Mouse (Mus musculus) thymus, adult 18-20 months (tissue): Measurements from ENCODE around the gene Kbtbd8.

ENCODE experiments used
- DNase-seq, 2 experiments: peaks; one replicate each; pipeline ENCODE4 v3.0.0; 2022; ENCODE audit warnings: mixed read lengths in 2 of 2

Kbtbd8 gene

GRCm38 (mm10) chr6:95116946-95117345 lies at the start of gene Kbtbd8:
Gene Kbtbd8, plus strand, starts transcription at chr6:95117240.
- peak; percentile 3 to 16 for DNase-seq

- no peak for DNase-seq
Observed at GRCm38 (mm10) chr6:95069753-95070152, 47.3 kb upstream of the Kbtbd8 start.

DNA sequence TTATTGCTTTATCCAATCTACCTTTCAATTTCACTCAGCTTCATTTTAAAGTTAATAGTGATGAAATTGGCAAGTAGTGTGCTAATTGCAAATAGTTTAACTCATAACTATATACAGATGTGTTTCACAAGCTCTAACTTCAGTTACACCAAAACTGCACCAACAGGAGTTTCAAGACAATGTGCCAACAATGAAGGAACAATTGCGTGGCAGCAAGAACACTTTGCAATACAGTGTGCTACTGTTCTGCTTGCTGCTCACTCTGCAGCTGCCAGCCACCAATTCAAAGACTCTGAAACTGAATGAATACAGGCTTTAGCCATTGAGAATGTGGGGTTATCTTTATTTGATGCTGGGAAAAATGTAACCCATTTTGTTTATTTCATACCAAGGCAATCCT lies 31.8 kb upstream of the Kbtbd8 start:
- DNase-seq = no peak

DNA sequence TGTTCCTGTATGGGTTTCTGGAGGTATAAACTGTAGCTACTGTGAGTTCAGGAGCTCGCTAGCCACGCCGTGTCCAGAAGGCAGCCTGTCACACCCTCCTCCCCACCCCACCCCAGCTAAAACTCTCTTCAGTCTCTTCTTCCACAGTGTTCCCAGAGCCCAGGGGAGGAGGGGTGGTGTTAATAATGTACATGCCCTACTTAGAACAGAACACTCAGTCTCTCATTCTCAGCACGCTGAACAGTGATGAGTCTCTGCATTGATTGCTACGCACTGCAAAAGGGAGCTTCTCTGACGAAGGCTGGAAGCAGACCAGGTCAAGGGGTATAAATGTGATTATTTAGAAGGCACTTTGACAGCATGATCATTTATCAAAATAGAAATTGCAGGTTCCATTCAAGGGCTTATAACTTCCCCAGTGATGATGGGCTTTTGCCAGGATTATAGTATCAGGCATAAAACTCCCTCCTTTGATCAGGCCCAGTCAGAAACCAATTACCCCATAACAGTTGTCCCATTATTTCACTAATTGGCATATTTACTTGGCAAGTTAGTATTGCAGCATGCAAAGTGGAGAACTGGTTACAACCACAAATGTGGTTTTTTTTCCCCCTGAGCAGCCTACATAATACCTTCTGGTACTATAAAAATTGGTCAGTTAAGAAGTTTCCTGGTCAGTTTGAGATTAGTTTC lies 29.7 kb upstream of the Kbtbd8 start:
- no peak for DNase-seq

DNA sequence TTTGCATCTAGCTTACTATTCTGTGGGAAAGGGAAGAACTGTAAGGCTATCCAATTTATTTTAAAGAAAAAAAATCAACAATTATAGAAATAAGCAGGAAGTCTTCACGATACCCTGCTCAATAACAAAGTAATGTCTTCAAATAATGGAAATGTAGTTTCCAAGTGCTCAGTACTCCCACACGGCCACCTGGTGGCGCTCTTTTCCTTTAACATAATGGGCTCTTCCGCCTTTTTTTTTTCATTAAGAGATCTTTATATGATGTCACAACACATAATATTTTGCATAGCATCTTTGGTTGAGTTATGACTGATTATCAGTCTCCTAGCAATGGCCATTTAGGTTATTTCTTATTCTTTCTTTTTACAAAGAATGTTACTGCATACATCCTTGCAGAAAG lies 29.0 kb upstream of the Kbtbd8 start:
- DNase-seq = no peak

GRCm38 (mm10) chr6:95094695-95095094 lies 22.3 kb upstream of the Kbtbd8 start:
- DNase-seq = no peak

- peak; percentile 24 to 40 for DNase-seq
Observed at GRCm38 (mm10) chr6:95098366-95099109, 18.5 kb upstream of the Kbtbd8 start.

DNA sequence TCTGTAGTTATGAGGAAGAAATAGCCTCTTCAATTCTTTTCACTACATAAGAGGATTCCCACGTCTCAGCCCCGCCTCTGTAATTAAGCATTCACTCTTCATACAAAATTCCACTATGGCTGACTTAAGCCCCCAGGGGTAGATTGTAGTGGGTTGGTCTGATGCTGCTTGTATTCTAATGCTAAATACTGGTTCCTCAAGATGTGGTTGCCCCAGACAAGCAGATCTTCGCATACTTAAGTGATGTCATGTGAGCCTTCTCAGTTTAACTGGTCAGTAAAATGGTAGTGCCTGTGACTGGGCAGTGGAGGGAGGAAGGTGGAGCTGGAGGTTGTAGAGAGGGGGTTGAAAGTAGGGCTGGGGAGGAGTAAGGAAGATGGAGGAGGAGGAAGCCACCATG lies 13.3 kb upstream of the Kbtbd8 start:
- DNase-seq = no peak

- DNase-seq = no peak
Observed at GRCm38 (mm10) chr6:95108437-95108836, 8.6 kb upstream of the Kbtbd8 start.

GRCm38 (mm10) chr6:95109691-95110450 lies 7.2 kb upstream of the Kbtbd8 start:
- DNase-seq = no peak

DNA sequence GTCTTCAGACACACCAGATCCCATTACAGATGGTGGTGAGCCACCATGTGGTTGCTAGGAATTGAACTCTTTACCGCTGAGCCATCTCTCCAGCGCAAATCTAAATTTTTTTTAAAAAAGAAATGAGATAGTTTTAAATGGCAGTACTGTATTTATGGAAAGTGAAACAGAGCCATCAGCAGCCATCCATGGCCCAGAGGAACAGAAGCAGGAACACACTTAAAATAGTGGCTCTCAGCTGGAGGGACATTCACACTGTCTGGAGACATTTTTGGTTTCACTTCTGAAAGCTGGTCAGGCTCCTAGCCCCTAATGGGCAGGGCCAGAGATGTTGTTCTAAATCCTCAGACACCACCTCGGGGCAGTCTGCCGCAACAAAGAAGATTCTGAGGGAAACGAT lies 5.0 kb upstream of the Kbtbd8 start:
- DNase-seq = no peak

DNA sequence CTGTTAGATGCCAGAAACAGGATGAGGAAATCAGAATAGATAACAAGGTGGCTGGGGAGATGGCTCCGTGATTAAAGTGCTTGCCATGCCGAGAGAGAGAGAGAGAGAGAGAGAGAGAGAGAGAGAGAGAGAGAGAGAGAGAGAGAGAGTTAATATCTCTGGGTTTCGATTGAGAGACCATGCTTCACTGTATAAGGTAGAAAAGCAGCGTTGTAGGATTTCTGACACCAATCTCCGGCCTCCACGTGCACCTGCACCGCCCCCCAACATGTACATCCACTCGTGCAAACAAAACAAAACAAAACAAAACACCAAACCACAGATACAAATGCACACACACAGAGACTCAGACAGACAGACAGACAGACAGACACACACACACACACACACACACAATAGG lies 527 bp upstream of the Kbtbd8 start:
- DNase-seq = no peak

DNA sequence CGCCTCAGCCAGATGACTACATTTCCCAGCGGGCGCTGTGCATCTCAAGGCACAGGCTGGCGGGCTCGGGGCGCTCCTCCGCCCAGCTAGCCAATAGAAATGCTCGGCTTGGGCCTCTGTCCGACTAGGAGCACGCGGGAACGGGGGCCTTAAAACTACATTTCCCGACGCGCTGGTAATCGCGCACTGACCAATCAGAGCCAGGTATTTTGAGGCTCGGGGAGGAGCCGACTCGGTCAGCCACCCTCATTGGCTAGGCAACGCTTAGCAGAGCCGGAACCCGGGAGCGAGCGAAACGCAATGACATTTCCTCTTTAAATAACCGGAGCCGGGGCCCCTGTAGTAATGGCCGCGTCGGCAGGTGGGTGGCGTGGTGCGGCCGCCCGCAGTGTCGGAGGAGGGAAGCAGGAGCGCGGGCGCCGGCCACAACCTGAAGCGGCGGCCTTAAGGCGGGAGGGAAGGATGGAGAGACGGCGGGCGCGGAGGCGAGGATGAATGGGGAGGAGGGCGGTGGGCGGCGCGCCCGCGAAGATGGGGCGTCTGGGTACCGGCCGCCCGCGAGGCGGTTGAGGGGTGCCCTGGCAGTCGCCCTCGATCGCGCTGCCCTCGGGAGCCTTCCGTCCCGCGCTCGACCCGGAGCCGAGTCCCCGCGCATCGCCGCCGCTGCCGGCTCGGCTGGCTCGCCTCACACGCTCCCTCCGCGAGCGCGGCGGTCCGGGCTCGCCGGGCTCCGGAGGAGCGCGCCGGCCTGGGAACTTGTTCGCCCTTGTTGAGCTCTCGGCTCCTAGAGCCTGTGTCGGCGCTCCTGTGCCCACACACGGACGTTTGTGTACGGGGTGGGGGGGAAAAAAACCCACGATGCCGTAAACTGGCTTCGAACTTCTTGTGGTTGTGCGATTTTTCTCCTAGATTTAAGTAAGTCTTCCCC lies 838 bp downstream of the Kbtbd8 start:
- peak; percentile 91 to 94 for DNase-seq

DNA sequence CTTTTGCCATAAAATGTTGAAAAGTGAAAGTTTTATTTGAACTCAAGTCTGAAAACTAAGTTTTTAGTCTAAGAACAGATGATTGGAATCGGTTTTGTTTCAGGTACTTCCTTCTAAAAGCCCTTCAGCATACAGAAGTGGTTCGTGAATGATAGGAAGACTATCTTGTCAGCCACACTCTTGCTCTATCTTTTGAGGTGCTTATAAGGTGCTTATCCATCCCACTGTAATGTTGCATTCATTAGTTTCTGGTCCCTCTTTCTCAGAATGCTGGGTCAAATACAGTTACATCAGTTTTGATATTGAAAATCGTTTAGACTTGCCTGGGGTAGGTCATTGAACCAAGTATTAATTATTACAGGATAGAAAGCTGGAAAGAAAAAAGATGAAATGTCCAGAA lies 2.3 kb downstream of the Kbtbd8 start:
- DNase-seq = no peak

DNA sequence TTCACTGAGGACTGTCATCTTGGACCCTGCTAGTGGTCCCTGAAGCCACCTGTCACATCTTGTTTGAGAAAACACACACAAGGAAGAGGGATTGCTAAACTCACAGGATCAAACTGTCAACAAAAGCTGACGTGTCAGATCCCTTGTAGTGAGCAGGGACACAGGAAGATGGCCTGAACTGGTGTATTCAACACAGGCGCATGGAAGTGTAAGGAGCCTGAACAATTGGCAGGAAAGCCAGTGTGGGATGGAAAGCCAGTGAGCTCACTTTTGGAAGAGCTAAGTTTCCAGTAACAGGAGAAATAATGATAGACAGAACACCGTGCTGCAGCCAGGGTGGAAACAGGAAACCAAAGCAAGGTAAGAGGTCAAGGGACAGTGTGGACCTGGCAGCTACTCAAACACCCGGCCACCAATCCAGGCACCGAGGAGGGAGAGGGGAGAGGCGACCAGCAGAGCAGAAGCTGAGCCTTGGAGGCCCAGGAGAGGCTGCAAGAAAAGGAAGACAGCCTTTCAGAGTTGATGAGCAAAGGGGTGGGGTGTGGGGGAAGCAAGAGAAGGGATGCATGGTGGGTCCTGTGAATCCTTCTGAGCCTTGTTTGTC lies 33.0 kb downstream of the Kbtbd8 start:
- no peak for DNase-seq

DNA sequence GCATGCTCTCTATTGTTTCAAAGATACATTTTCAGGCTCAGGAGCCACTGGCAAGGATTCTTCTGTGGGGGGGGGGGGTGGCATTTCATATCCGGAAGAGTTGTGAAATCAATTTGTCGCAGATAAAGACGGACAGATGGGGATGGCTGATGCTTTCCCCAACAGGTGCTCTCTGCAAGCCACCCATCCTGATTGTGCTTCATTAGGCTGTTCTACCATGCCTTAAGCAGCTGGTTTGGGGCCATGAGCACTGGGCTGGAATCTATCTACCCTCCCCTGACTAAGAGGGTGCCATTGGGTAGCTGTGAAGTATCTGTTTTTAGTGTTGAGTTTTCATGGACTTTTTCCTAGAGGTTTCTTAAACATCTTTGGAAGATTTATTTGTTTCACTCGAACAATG lies 33.8 kb downstream of the Kbtbd8 start:
- no peak for DNase-seq

DNA sequence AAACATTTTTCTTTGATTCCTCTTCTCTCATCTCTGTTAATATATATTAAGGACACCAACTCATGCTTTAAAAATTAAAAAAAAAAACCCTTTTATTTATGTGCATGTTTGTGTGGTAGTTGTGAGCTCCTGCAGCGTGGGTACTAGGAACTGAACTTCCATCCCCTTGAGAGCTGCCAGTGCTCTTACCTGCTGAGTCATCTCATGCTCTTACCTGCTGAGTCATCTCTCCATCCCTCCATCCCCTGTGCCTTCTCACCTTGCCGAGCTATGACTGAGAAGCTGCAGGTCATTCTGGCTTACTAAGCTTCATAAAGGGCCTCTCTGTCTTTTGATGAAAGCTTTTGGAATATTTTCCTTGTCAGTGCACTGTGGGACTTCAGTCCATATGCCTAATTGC lies 34.5 kb downstream of the Kbtbd8 start:
- DNase-seq = no peak

GRCm38 (mm10) chr6:95163965-95164364 lies 46.9 kb downstream of the Kbtbd8 start:
- no peak for DNase-seq

- DNase-seq = no peak
Observed at GRCm38 (mm10) chr6:95165630-95166029, 48.6 kb downstream of the Kbtbd8 start.

DNA sequence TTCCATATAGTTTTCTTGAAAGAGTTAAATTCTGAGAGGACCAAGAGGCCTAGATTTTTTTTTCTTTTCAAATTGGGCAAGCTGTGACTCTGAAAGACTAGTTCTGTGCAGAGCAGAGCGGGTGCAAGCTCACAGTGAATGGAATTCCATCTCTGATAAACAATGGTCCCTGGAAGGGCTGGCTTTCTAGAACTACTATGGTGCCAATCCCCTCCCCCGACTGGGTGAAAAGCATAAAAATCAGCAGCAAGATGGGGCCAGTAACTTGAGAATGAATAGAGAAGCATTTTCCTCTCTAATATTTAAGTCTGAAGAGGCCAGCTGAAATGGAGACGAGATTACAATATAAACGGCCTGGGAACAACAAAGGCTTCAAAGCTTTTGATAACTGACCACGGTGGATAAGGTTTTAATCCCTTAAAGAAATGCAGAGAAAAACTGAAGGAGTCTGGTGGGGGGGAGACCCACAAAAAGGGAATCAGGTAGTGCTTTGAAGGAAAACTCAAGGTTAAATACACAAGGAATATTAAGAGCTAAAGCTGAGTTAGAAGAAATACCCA lies 50.7 kb downstream of the Kbtbd8 start:
- no peak for DNase-seq

GRCm38 (mm10) chr6:95169411-95169810 lies 52.4 kb downstream of the Kbtbd8 start:
- DNase-seq = no peak
